Mouse (Mus musculus) liver, adult 2 months (tissue): ENCODE measurements around the gene Cd300ld2. TPM values are rescaled to one million over a fixed set of nuclear protein-coding genes. Genes with fewer than 3 reads are reported as not detected.
"Not testable (repeated sequence)": the region's sequence is repeated elsewhere in the genome, so short reads cannot be mapped to it uniquely, and the experiment has no call there.

Source experiments
- DNase-seq: peaks from one replicate; pipeline ENCODE4 v3.0.0-alpha.2; 2011; ENCODE audit warnings: low read depth, low spot score; ENCODE audit errors: extremely low read depth
- H3K27ac ChIP-seq: fragments of 200-500 bp; replicated peaks from 2 replicates; pipeline ENCODE4 v1.5.1; 2012; ENCODE audit warnings: low read depth, mild to moderate bottlenecking, control low read depth, inconsistent platforms, low read length; ENCODE audit not compliant: insufficient read depth
- H3K27me3 ChIP-seq: fragments of 200-500 bp; 2 replicates; pipeline ENCODE4 v1.6.1; 2012; ENCODE audit warnings: mild to moderate bottlenecking, moderate library complexity, low read length, inconsistent platforms; ENCODE audit not compliant: control insufficient read depth, insufficient read depth
- H3K36me3 ChIP-seq: fragments of 200-500 bp; 2 replicates; pipeline ENCODE4 v1.6.1; 2012; ENCODE audit warnings: low read length, inconsistent platforms; ENCODE audit not compliant: control insufficient read depth, insufficient read depth
- H3K4me1 ChIP-seq: fragments of 200-500 bp; 2 replicates; pipeline ENCODE4 v1.6.1; 2011; ENCODE audit warnings: low read length; ENCODE audit not compliant: control insufficient read depth, insufficient read depth
- H3K4me3 ChIP-seq: fragments of 200-500 bp; 2 replicates; pipeline ENCODE4 v1.5.1; 2011; ENCODE audit warnings: low read depth, mild to moderate bottlenecking, control low read depth, low read length, moderate library complexity; ENCODE audit not compliant: insufficient read depth
- H3K79me2 ChIP-seq: fragments of 200-500 bp; 2 replicates; pipeline ENCODE4 v1.6.1; 2012; ENCODE audit warnings: inconsistent platforms, mild to moderate bottlenecking, low read length, moderate library complexity; ENCODE audit not compliant: control insufficient read depth, insufficient read depth
- H3K9ac ChIP-seq: fragments of 200-500 bp; 2 replicates; pipeline ENCODE4 v1.6.1; 2012; ENCODE audit warnings: low read depth, mild to moderate bottlenecking, control low read depth, inconsistent platforms, low read length
- CTCF ChIP-seq: fragments of 200-500 bp; IDR thresholded peaks from 2 replicates; pipeline ENCODE4 v1.5.1; 2011; ENCODE audit warnings: low read depth, low read length, control low read depth
- POLR2A ChIP-seq: fragments of 200-500 bp; IDR thresholded peaks from 2 replicates; pipeline ENCODE4 v1.6.1; 2011; ENCODE audit warnings: low read length, control low read depth; ENCODE audit not compliant: insufficient read depth; ENCODE audit errors: extremely low read depth
- WGBS: fragments of 180-500 bp; shearing (Covaris S2); methylation state at CpG from one replicate; pipeline ENCODE4 v1.1.7; 2018; 5-methylcytosine and 5-hydroxymethylcytosine counted together
- polyA plus RNA-seq: library from polyadenylated mRNA; depleted of rRNA; stranded (reverse); fragments of >200 nt; gene quantifications from 2 replicates; pipeline ENCODE4 v1.2.3, GENCODE M21; 2012
- total RNA-seq: library from RNA; depleted of rRNA; stranded (reverse); fragments of >200 nt; gene quantifications from 2 replicates; pipeline ENCODE4 v1.2.3, GENCODE M21; 2014

The Cd300ld2 gene
- total and polyA plus RNA-seq, 2 experiments: not detected

DNA sequence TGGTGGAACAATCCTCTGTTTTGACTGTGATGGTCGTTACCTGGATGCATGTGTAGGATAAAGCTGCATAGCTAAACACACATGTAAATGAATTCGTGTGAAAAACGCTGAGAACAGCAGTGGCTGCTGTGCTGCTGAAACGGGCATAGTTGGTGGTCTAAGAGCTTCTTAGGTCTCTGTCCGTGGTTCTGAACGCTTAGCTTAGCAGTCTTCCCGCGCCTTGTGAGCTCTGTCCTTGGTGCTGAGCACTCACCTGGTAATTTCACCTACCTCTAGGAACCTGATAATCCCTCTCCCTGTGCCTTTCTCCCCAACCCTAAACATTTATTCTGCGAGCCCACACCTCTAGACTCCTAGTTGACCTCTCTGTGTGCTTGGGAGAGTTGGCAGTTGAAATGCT is 36.2 kb upstream of the Cd300ld2 start:
- Histone ChIP-seq H3K27ac (no peak overlapping the region), H3K4me3 (no peak overlapping the region), H3K79me2 (no peaks in the 10 kb centered on the region), H3K27me3 (no peaks in the 10 kb centered on the region), H3K9ac (no peak overlapping the region), H3K4me1 (no peaks in the 10 kb centered on the region), H3K36me3 (no peaks in the 10 kb centered on the region)
- 4% methylated on average over 9 of the region's 9 CpGs for WGBS
- no peak for TF ChIP-seq POLR2A
- no peak for TF ChIP-seq CTCF
- no peak for DNase-seq

DNA sequence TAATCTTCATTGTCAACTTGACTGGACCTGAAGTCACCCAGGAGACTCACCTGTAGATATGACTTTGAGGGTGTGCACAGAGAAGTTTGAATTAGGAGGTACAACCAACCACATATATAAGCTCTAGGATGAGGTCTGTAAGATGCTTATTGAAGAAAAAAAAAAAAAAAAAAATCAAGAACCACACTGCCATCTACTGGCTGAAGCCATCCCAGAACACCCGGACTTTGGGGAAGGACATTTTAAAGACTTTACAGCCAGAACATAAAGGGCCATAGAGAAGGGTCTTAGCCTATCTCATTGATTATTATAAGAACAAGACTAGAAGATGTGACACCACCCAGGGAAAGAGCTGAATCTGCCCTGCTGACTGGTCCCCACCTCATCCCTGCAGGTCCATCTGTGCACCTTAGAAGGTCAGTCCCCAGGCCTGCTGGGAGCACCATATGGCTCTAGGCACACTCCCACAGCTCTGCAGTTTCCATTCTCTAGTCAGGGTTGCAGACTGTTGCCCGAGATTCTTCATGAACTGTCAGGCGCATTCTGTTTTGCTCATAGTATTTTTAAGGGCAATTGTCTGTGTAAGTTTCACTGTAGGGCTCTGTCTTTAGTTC is 33.4 kb upstream of the Cd300ld2 start:
- Histone ChIP-seq H3K27me3 (no peaks in the 10 kb centered on the region), H3K4me1 (no peaks in the 10 kb centered on the region), H3K79me2 (no peaks in the 10 kb centered on the region), H3K9ac (no peak overlapping the region), H3K4me3 (no peak overlapping the region), H3K36me3 (no peaks in the 10 kb centered on the region), H3K27ac (no peak overlapping the region)
- no peak for TF ChIP-seq POLR2A
- TF ChIP-seq CTCF: no peak
- 40% methylated on average over 3 of the region's 3 CpGs for WGBS
- DNase-seq: no peak

DNA sequence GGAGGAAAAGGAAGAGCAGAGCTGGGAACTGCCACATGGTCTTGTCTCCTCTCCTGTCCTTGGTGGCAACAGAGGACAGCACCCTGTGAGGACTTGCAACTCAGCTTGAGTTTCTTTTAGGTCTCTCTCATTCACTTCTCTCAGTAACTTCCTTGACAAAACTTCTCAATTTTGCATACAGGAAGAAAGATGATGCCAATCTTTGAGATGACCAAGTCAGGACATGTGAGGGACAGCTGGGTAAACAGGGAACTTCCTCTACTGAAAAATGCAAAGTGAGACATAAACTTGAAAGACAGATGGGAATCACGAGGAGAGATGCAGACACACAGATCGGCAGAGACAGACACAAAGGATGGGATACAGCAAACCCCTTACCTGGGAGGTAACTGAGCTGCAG is 32.3 kb upstream of the Cd300ld2 start, which contains the start of gene Cd300ld3:
TSS of gene Cd300ld3 (minus strand) at position 151 of the 400 bp plus-strand sequence.
- no peaks in the 10 kb centered on the region for H3K36me3 ChIP-seq
- no peak within 1 kb of the TSS for H3K4me3 ChIP-seq
- 67% methylated on average over 2 of the region's 2 CpGs for WGBS
- TF ChIP-seq POLR2A (no peak), CTCF (no peak)
- no peaks in the 10 kb centered on the region for H3K79me2 ChIP-seq
- no peak within 1 kb of the TSS for H3K27ac ChIP-seq
- no peaks in the 10 kb centered on the region for H3K27me3 ChIP-seq
- peak; percentile 39 for DNase-seq
- no peak within 1 kb of the TSS for H3K9ac ChIP-seq
- H3K4me1 ChIP-seq: no peaks in the 10 kb centered on the region

- H3K36me3 ChIP-seq, H3K27me3 ChIP-seq, H3K27ac ChIP-seq, H3K9ac ChIP-seq, H3K4me3 ChIP-seq, DNase-seq, H3K4me1 ChIP-seq, H3K79me2 ChIP-seq: not testable (repeated sequence)
- WGBS: no CpG with 5 or more reads among the region's 6 CpGs
Observed at GRCm38 (mm10) chr11:115037669-115038068, 21.7 kb upstream of the Cd300ld2 start, which contains the start of gene Cd300ld5. Cd300ld5 (minus strand) TSS chr11:115037769.

GRCm38 (mm10) chr11:115026912-115027311 is 10.9 kb upstream of the Cd300ld2 start, which contains the start of gene Cd300ld4:
Cd300ld4 (minus strand) TSS chr11:115027012.
- not testable (repeated sequence) for H3K36me3 ChIP-seq, H3K27ac ChIP-seq, H3K27me3 ChIP-seq, H3K4me1 ChIP-seq, H3K9ac ChIP-seq, H3K4me3 ChIP-seq, H3K79me2 ChIP-seq, DNase-seq
- no CpG with 5 or more reads among the region's 6 CpGs for WGBS

DNA sequence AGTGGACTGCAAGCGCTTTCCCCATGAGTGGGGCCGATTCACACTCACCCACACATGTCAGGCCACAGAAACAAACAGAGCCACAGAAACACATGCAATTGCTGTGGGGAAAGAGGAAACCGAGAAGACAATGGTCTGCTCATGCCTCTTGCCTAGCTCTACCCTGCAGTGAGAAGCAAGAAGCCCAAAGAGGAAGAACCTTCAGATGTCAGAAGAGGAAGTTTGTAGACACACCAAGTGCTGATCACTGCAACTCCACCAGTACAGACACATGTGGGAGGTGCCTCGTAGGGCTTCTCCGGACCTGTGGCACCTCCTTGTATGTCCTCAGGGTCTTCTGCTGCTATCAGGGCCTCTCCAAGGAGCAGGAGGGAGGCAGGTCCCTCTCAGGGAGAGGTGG is 11.9 kb downstream of the Cd300ld2 start:
- Histone ChIP-seq H3K27ac (peak overlapping the region; percentile 51), H3K36me3 (no peaks in the 10 kb centered on the region), H3K9ac (no peak overlapping the region), H3K4me1 (no peaks in the 10 kb centered on the region), H3K27me3 (no peaks in the 10 kb centered on the region), H3K4me3 (no peak overlapping the region), H3K79me2 (no peaks in the 10 kb centered on the region)
- WGBS: 75% methylated on average over 5 of the region's 5 CpGs
- DNase-seq: peak; percentile 33
- TF ChIP-seq POLR2A: no peak
